Mouse (Mus musculus) liver (tissue): ENCODE data around the gene Rapgef4.

Experiments used
- DNase-seq: peaks from one replicate; pipeline ENCODE4 v3.0.0-alpha.2; 2020; ENCODE audit warnings: mixed read lengths

Gene Rapgef4

GRCm38 (mm10) chr2:71980771-71981342 is at the start of gene Rapgef4:
Gene Rapgef4 (plus strand): TSS chr2:71981240.
- no peak for DNase-seq

DNA sequence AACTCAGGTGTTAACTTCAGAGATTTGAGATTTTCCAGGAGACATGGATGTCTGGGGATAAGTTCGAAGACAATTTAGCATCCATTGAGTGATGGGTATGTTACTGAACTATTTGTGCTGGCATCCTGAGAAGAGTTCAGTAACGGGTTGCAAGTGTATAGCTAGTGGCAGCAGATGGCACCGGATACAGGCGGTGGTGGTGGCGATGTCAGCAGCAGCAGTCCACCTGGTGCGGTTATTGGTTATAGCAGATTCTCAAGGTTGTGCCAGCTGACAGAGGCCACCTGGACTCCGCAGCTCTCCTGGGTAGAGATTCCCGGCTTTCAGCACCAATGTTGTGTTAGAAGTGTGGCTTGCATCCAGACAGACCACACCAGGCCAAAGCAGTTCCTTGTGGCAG is 47.0 kb upstream of the Rapgef4 start:
- DNase-seq: no peak

- DNase-seq: no peak
Measured at GRCm38 (mm10) chr2:71936711-71937110, 44.3 kb upstream of the Rapgef4 start.

DNA sequence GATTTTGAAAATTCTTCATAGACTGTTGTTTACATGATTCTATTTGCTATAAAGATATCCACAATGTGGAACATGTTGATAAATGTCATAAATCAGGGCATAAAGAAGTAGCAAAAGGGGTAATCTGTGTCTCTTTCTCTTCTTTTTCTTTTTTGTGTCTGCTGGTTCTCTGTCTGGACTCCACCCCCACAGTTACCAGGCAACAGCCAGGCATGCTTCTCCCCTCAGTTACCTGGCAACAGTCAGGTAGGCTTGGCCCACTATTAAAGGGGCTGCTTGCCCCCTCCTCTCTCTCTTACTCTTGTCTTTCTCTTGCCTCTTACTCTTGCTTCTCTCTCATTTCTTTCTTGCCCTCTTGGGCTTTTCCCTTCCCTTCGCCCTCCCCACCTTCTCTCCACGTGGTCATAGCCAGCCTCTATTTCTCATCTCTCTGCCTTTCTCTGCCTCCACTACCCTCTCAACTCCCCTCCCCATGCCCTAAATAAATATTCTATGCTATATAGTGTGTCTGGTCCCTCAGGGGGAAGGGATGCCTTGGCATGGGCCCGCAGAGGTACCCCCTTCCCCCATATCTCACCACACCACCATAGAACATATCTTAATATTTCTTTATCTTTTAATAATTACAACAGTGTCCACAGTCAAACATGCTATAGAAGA is 43.3 kb upstream of the Rapgef4 start:
- no peak for DNase-seq

GRCm38 (mm10) chr2:71938716-71939393 is 42.2 kb upstream of the Rapgef4 start:
- DNase-seq: no peak

- no peak for DNase-seq
Measured at GRCm38 (mm10) chr2:71941005-71941720, 39.9 kb upstream of the Rapgef4 start.

DNA sequence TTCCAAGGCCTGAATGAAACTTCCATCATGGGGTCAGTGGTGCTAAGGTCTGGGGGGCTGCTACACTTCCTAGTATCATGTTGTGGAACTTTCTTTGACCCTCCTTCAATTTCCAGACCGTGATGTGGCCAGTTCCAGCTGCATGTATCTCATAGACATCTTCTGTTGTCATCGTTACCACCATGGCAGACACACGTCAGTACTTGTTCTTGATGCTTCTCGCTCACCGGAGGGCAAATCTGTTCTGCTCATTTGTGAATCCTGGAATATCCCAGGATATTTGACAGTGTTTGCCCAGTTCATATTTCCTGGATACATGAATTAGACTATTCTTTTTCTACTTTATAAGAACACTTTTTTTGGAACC is 39.3 kb upstream of the Rapgef4 start:
- no peak for DNase-seq

- no peak for DNase-seq
Measured at GRCm38 (mm10) chr2:71951212-71951611, 29.8 kb upstream of the Rapgef4 start.

GRCm38 (mm10) chr2:71955637-71956036 is 25.4 kb upstream of the Rapgef4 start:
- peak; percentile 24 for DNase-seq

GRCm38 (mm10) chr2:71956463-71956862 is 24.6 kb upstream of the Rapgef4 start:
- DNase-seq: no peak

DNA sequence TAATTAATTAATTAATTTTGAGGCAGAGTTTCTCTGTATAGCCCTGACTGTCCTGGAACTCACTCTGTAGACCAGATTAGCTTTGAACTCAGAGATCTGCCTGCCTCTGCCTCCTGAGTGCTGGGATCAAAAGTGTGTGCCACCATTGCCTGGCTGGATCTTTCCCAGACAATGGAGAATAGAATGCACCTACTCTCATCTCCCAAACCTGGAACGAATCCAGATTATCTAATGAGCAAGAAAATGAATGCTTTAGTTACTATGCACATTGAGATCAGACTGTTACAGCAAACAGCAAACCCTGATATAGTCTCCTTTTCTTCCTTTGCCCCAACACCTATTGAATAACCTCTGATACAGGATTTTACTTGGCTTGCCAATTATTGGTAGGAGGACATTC is 23.1 kb upstream of the Rapgef4 start:
- DNase-seq: no peak

- DNase-seq: peak; percentile 3
Measured at GRCm38 (mm10) chr2:71958393-71958792, 22.6 kb upstream of the Rapgef4 start.

DNA sequence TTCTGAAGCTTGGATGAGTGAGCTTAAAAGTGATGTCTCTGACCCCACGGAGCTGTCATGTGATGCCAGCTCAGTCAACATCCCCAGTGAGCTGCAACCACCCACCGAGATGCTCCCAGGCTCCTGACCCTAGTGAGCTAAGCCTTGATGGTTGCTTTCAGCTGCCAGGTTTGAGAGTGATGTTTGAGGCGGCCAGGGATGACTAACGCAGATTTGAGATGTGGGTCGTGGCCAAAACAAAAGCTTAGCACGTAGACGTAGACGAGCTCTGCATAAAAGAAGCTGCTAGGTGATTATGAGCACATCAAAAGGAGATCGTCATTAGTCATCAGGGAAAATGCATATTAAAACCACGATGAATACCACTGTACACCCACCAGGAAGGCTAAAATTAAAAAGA is 16.8 kb upstream of the Rapgef4 start:
- no peak for DNase-seq

GRCm38 (mm10) chr2:71965476-71965875 is 15.6 kb upstream of the Rapgef4 start:
- DNase-seq: peak; percentile 62

- DNase-seq: no peak
Measured at GRCm38 (mm10) chr2:71966737-71967136, 14.3 kb upstream of the Rapgef4 start.

GRCm38 (mm10) chr2:71967855-71968254 is 13.2 kb upstream of the Rapgef4 start:
- DNase-seq: no peak

GRCm38 (mm10) chr2:71973646-71974045 is 7.4 kb upstream of the Rapgef4 start:
- DNase-seq: no peak

DNA sequence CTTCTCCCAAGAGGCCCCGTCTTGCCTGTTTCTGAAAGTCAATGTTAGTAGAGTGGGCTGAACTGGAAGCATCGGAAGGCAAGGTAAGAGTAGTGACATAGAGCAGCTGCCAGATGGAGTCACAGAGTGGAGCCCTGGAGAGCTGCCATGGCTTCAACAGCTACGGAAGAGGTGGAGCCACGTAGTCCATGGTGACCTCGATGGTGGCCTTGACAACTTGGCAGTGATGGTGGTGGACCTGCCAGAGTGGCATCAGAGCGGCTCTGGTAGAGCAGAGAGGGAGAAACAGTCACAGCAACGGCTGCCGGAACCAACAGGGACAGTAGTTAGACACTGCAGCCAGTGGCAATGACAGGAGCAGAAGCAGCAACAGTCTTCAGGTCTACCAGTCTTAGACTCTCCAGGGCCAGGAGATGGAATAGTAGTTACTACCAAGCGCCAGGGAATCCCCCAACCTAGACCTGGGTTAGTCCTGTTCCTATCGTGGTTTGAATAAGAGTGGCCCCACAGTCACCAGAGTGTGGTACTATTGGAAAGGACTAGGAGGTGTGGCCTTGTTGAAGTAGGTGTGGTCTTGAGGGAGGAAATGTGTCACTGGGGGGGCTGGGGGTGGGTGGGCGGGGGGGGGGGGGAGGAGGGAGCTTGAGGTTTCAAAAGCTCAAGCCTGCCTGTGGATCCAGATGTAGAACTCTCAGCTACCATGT is 6.7 kb upstream of the Rapgef4 start:
- no peak for DNase-seq

DNA sequence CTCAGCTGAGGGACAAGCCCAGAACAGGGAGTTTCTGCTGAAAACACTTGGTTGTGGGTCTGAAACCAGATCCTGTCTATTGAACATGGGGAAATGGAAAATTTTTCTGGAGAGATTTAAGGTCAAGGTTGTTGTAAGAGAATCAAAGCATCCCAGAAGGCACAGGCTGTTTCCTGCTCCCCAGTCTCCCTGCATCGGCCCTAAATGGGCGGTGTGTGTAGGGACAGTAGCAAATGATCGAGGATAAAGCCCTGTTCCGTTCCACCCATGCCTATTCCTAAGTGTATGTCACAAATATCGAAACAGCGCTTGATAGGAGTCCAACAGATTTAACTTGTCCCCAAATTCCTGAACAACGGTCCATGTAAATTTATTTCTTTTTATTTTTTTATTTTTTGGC is 1.1 kb upstream of the Rapgef4 start:
- no peak for DNase-seq

GRCm38 (mm10) chr2:71981343-71981851 is 357 bp downstream of the Rapgef4 start:
- no peak for DNase-seq

DNA sequence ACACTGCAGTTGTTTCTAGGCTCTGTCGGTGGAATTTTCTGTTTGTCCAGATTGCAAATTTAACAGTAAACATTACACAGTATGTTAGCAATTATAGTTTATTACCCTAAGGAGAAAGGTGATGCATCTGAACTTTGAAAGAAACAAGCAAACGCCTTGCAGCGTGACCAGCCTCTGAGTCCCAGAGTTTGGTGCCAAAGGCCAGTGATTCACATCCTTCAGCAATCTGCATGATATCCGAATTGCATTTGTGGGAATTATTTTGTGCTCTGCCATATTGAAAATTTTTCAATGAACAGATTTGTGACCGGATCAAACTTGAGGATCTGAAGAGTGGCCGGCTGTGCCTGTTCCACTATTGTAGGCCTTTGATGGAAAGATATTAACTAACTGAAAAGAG is 856 bp downstream of the Rapgef4 start:
- DNase-seq: no peak

DNA sequence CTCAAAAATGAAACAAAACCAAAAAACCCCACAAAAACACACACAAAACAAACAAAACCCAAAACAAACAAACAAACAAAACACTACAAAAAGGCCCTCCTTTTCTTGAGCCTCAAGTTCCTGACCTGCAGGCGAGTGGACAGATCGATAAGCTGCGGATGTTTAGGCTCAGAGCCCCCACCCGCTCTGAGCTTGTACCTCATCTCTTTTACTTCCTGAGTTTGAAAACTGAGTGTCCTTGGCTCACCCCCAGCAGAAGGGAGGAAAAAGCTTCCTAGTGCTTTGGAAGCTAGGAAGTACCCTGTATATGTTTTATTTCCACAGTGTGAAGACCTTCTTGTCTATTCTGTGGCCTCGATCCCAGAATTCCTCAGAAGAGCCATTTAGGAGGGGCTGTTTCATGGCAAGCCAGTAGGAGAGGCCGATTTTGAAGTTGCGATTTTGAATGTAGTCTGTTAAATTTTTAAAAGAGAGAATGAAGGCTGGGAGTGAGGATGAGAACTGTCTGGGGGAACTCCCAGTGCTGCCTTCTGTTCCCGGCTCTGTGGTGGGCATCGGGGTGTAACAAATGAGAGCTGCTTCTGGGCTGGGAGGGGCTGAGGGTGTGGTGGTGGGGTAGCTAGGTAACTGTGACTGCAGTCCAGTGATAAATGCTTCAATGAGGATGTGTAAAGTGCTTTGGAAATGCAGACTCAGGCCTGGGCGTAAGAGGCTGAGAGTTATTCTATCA is 2.0 kb downstream of the Rapgef4 start:
- DNase-seq: peak; percentile 41
